Mouse (Mus musculus) ES-Bruce4 (cell line): ENCODE results near the gene Actn4.

Experiments
- CTCF ChIP-seq: IDR thresholded peaks from one replicate; pipeline ENCODE4 v1.8.1; 2011; ENCODE audit warnings: low read depth, low read length
- POLR2A ChIP-seq: IDR thresholded peaks from one replicate; pipeline ENCODE4 v1.8.1; 2011; ENCODE audit warnings: low read length; ENCODE audit not compliant: insufficient read depth

DNA sequence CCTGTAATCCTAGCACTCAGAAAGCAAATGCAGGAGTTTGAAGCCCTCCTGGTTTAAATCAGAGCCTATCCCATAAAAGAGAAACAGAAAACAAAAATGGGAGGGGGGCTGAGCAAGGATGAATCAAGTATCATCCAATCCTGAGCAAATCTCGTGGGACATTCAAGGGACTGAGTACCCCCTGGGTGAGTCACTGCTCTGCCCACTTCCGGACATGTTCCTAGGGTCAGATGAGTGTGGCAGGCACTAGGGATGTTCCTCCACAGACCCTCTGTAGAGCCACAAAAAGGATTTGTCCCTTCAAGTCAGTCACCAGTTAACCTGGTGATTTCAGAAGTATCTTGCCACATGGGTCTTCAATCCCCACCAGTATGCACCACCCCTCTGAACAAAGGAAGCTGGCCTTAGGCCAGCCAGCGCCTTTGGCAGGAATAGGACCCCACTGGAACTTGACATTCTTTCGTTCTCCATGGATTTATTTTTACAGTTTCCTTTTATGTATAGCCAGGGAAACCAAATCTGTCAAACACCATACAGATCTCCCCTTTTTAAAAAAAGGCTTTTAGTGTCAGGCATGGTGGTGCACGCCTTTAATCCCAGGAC lies 6.7 kb downstream of the Actn4 start:
- no peak for TF ChIP-seq CTCF
- no peak for TF ChIP-seq POLR2A
